Mouse (Mus musculus): ENCODE data around the gene Zdhhc24. TPM values are rescaled to one million over a fixed set of nuclear protein-coding genes. Genes with fewer than 3 reads are reported as not detected.

Zdhhc24 gene
- polyA plus RNA-seq, 1 experiment from 2014 or later: 19.1 TPM

DNA sequence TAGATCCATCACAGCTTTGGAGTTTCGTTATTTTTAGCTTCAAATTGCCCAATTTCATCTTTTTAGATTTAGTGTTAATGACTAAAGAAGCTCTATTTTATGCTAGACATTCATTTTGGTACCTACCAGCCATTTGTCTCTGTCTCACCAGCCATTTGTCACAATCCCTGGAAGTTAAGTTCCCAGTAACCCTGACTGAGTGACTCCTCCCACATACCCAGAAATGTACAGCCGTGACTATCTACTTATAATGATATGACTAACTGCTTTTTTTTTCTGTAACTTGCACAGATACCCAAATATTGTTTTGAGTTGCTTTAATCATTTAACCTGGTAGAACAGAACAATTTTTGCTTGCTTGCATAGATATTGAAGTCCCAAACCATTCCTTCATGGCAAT is 32.6 kb upstream of the Zdhhc24 start:
- Histone ChIP-seq H3K27me3 (ENCODE audit: control insufficient read depth, insufficient read depth, low read length) (no peaks in the 10 kb centered on the region), H3K4me1 (ENCODE audit: control insufficient read depth, insufficient read depth, low read length) (no peaks in the 10 kb centered on the region), H3K9ac (replicated peaks; ENCODE audit: low read depth, low read length) (no peak overlapping the region), H3K9me3 (ENCODE audit: control insufficient read depth, low read length) (no peaks in the 10 kb centered on the region), H3K4me2 (ENCODE audit: low read depth, low read length) (no peak overlapping the region), H3K27ac (ENCODE audit: low read depth, low read length) (no peak overlapping the region), H3K4me3 (ENCODE audit: low read depth, low read length) (no peak overlapping the region), H3K36me3 (ENCODE audit: control insufficient read depth, insufficient read depth, low read length) (no peaks in the 10 kb centered on the region)
- ATAC-seq (ENCODE audit: low read depth): no peak
- WGBS: 75% methylated on average over 2 of the region's 2 CpGs

DNA sequence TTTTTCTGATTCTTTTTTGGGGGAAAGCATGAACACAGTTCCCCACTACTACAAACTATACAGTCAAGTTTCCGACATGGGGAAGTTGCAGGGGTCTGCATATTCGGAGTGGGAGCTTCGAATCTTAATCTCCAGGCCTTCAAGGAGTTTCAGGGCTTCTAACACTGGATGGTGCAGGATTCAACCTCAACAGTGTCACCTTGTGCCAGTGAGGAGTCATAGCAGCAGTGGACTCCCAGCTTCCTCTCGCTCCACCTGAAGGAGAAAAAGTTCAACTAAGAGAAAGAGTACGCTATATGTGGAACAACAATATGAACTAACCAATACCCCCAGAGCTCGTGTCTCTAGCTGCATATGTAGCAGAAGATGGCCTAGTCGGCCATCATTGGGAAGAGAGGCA is 31.0 kb upstream of the Zdhhc24 start:
- ATAC-seq (ENCODE audit: low read depth): no peak
- Histone ChIP-seq H3K4me2 (ENCODE audit: low read depth, low read length) (no peak overlapping the region), H3K9ac (replicated peaks; ENCODE audit: low read depth, low read length) (no peak overlapping the region), H3K9me3 (ENCODE audit: control insufficient read depth, low read length) (no peaks in the 10 kb centered on the region), H3K27me3 (ENCODE audit: control insufficient read depth, insufficient read depth, low read length) (no peaks in the 10 kb centered on the region), H3K4me3 (ENCODE audit: low read depth, low read length) (no peak overlapping the region), H3K36me3 (ENCODE audit: control insufficient read depth, insufficient read depth, low read length) (no peaks in the 10 kb centered on the region), H3K27ac (ENCODE audit: low read depth, low read length) (no peak overlapping the region), H3K4me1 (ENCODE audit: control insufficient read depth, insufficient read depth, low read length) (no peaks in the 10 kb centered on the region)
- WGBS: 39% methylated on average over 7 of the region's 7 CpGs

DNA sequence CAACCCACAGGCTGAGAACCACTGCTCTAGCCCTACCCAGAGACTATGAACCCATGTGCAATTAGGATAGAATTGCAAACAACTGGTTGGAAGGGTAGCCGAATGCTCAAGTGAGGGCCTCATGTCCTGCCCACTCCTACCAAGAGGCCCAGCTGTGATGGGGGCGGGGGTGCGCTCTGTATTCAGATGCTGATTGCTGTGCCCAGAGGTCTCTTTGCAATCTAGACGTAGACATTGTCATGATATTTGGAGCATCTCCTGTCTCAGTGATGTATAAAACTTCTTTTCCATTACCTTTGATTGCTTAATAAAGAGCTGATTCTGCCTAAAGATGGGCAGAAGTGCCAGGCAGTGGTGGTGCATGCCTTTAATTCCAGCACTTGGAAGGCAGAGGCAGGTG is 28.7 kb upstream of the Zdhhc24 start:
- WGBS: 43% methylated on average over 4 of the region's 4 CpGs
- 0 out of 2 replicates have a peak, but pooled peaks cover 3% of the 10 kb centered on the region for H3K4me1 ChIP-seq (ENCODE audit: control insufficient read depth, insufficient read depth, low read length)
- H3K4me3 ChIP-seq (ENCODE audit: low read depth, low read length): no peak overlapping the region
- H3K9me3 ChIP-seq (ENCODE audit: control insufficient read depth, low read length): no peaks in the 10 kb centered on the region
- H3K9ac ChIP-seq (replicated peaks; ENCODE audit: low read depth, low read length): no peak overlapping the region
- no peaks in the 10 kb centered on the region for H3K27me3 ChIP-seq (ENCODE audit: control insufficient read depth, insufficient read depth, low read length)
- ATAC-seq (ENCODE audit: low read depth): no peak
- H3K4me2 ChIP-seq (ENCODE audit: low read depth, low read length): no peak overlapping the region
- no peak overlapping the region for H3K27ac ChIP-seq (ENCODE audit: low read depth, low read length)
- H3K36me3 ChIP-seq (ENCODE audit: control insufficient read depth, insufficient read depth, low read length): no peaks in the 10 kb centered on the region

DNA sequence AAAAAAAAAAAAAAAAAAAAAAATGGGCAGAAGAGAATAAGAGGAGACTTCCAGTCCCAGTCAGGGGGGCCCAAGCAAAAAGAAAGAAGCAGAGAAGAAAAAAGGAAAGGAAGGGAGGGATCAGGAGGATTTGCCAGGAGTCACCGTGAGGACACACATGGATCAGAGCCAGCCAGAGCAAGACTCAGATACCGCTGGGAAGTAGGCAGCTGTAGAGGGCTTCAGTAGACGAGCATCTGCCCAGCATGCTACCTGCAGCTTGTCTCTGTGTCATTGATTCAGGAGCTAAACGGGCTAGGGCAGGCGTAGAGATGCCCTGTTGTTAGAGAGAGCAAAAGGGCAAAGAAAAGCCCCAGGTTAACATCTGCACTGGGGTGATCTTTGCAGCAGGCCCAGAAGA is 28.2 kb upstream of the Zdhhc24 start:
- ATAC-seq (ENCODE audit: low read depth): no peak
- Histone ChIP-seq H3K4me3 (ENCODE audit: low read depth, low read length) (no peak overlapping the region), H3K9me3 (ENCODE audit: control insufficient read depth, low read length) (no peaks in the 10 kb centered on the region), H3K9ac (replicated peaks; ENCODE audit: low read depth, low read length) (no peak overlapping the region), H3K4me2 (ENCODE audit: low read depth, low read length) (no peak overlapping the region), H3K27ac (ENCODE audit: low read depth, low read length) (no peak overlapping the region), H3K27me3 (ENCODE audit: control insufficient read depth, insufficient read depth, low read length) (no peaks in the 10 kb centered on the region), H3K36me3 (ENCODE audit: control insufficient read depth, insufficient read depth, low read length) (no peaks in the 10 kb centered on the region), H3K4me1 (ENCODE audit: control insufficient read depth, insufficient read depth, low read length) (peaks cover 3% of the 10 kb centered on the region; the same call in 1 of the 2 replicates)
- WGBS: 50% methylated on average over 5 of the region's 5 CpGs

DNA sequence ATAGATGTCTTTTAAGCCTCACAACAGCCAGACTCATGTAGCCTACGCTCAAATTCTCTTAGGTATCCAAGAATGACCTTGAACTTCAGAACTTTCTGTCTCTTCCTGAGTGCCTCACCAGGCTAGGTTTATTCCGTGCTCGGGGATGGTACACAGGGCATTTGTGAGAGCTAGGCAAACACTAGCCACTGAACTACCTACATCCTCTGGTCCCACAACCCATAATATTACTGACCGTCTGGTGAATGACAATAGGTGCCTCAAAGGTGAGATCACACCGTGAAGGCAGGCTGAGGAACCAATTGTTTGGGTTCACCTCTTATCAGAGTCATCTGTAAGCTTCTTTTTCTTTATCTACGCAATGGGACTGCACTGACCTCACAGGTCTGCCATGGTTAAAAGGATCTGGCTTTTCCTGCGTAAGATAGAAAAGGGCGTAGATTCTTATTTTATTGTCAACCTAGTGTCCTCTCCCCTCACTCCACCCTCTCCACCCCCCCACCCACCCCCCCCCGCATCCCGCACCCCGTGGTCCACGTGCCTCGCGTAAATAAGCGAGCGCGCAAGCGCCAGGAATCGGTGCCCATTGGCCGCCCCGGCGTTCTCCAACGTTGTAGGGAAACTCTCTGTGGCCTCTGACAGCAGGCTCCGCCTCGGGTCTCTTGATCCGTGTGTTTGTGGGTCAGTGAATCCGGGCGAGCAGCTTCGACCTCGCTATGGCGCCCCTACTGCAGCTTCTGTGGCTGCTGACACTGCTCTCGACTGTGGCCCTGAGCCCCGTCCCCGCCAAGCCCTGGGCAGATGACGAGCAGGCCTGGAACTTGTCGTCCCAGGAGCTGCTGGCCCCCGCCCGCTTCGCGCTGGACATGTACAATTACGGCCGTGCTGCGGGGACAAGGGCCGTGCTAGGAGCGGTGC is 23.7 kb upstream of the Zdhhc24 start, which contains the start of gene Ctsf:
TSS of gene Ctsf (plus strand) at position 579 of the 918 bp plus-strand sequence.
- no peaks in the 10 kb centered on the region for H3K9me3 ChIP-seq (ENCODE audit: control insufficient read depth, low read length)
- peak within 1 kb of the TSS; percentile 98 for H3K4me2 ChIP-seq (ENCODE audit: low read depth, low read length)
- H3K27ac ChIP-seq (ENCODE audit: low read depth, low read length): peak within 1 kb of the TSS; percentile 40; the same call in 1 of the 2 replicates
- WGBS: 2% methylated on average over 45 of the region's 45 CpGs
- peak within 1 kb of the TSS; percentile 71 for H3K4me3 ChIP-seq (ENCODE audit: low read depth, low read length)
- peak; percentile 91 for ATAC-seq (ENCODE audit: low read depth)
- H3K36me3 ChIP-seq (ENCODE audit: control insufficient read depth, insufficient read depth, low read length): no peaks in the 10 kb centered on the region
- no peaks in the 10 kb centered on the region for H3K27me3 ChIP-seq (ENCODE audit: control insufficient read depth, insufficient read depth, low read length)
- peaks cover 12% of the 10 kb centered on the region; the same call in 1 of the 2 replicates for H3K4me1 ChIP-seq (ENCODE audit: control insufficient read depth, insufficient read depth, low read length)
- H3K9ac ChIP-seq (replicated peaks; ENCODE audit: low read depth, low read length): peak within 1 kb of the TSS; percentile 74

DNA sequence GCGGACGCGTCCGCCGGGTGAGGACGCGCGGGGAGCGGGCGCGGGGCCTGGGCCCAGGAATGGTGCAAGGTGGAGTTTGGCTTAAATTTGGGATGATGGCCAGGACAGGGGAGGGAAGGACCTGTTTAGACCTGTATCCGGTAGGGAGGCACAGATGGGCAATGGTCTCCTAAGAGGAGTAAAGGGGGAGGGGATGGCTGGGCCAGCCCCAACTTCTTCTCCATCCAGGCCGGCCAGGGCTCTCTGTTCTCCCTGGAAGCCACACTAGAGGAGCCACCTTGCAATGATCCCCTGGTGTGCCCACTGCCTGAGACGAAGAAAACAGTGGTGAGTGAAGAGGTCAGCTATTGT is 23.0 kb upstream of the Zdhhc24 start:
- H3K27ac ChIP-seq (ENCODE audit: low read depth, low read length): peak overlapping the region; percentile 40; the same call in 1 of the 2 replicates
- no peaks in the 10 kb centered on the region for H3K9me3 ChIP-seq (ENCODE audit: control insufficient read depth, low read length)
- peak overlapping the region; percentile 98 for H3K4me2 ChIP-seq (ENCODE audit: low read depth, low read length)
- under 1% methylated on average over 14 of the region's 14 CpGs for WGBS
- peak overlapping the region; percentile 71 for H3K4me3 ChIP-seq (ENCODE audit: low read depth, low read length)
- H3K9ac ChIP-seq (replicated peaks; ENCODE audit: low read depth, low read length): peak overlapping the region; percentile 74
- ATAC-seq (ENCODE audit: low read depth): peak; percentile 57
- H3K27me3 ChIP-seq (ENCODE audit: control insufficient read depth, insufficient read depth, low read length): no peaks in the 10 kb centered on the region
- H3K36me3 ChIP-seq (ENCODE audit: control insufficient read depth, insufficient read depth, low read length): no peaks in the 10 kb centered on the region
- peaks cover 12% of the 10 kb centered on the region; the same call in 1 of the 2 replicates for H3K4me1 ChIP-seq (ENCODE audit: control insufficient read depth, insufficient read depth, low read length)

DNA sequence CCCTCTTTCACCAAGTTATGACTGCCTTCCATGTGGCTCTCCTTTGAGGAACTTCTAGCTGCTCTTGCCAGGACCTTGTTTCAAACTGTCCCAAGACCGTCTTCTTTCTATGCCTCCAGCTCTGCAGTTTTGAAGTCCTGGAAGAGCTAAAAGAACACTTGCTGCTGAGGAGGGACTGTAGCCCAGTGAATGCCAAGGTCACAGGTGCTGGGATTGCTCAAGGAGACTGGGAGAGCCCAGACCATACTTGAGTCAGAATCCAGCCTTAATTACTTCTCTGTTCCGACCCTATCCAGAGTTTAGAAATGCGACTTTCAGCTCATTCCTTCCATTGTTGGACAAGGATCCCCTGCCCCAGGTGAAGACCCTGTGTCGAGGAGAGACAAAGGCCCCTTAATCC is 22.5 kb upstream of the Zdhhc24 start:
- H3K9ac ChIP-seq (replicated peaks; ENCODE audit: low read depth, low read length): 0 out of 2 replicates have a peak overlapping the region, but pooled peaks have one; percentile 74

DNA sequence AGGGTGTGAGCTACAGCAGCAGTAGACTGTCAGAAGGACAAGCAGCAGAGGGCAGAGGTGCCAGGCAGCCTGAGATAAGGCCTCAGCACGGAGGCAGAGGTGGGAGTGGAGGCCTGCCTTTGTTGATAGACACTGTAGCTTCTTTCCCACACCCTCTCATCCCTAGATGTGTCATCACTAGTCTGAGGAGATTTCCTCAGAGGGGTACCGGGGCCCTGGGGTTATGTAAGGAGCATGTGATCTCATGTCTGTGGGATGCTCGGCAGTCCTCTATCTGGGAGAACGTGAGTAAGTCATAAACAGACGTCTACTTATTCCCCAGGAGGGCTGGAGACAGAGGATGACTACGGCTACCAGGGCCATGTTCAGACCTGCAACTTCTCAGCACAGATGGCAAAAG is 19.4 kb upstream of the Zdhhc24 start:
- no peak overlapping the region for H3K9ac ChIP-seq (replicated peaks; ENCODE audit: low read depth, low read length)
- H3K27ac ChIP-seq (ENCODE audit: low read depth, low read length): no peak overlapping the region
- no peak overlapping the region for H3K4me3 ChIP-seq (ENCODE audit: low read depth, low read length)
- 70% methylated on average over 6 of the region's 6 CpGs for WGBS
- peaks cover 12% of the 10 kb centered on the region; the same call in 1 of the 2 replicates for H3K4me1 ChIP-seq (ENCODE audit: control insufficient read depth, insufficient read depth, low read length)
- no peaks in the 10 kb centered on the region for H3K27me3 ChIP-seq (ENCODE audit: control insufficient read depth, insufficient read depth, low read length)
- no peaks in the 10 kb centered on the region for H3K9me3 ChIP-seq (ENCODE audit: control insufficient read depth, low read length)
- no peak overlapping the region for H3K4me2 ChIP-seq (ENCODE audit: low read depth, low read length)
- H3K36me3 ChIP-seq (ENCODE audit: control insufficient read depth, insufficient read depth, low read length): no peaks in the 10 kb centered on the region
- no peak for ATAC-seq (ENCODE audit: low read depth)

More for the DNA sequence above, 22.5 kb upstream of the Zdhhc24 start:
- Histone ChIP-seq H3K9me3 (ENCODE audit: control insufficient read depth, low read length) (no peaks in the 10 kb centered on the region), H3K27ac (ENCODE audit: low read depth, low read length) (no peak overlapping the region), H3K4me3 (ENCODE audit: low read depth, low read length) (peak overlapping the region; percentile 71), H3K4me2 (ENCODE audit: low read depth, low read length) (peak overlapping the region; percentile 98), H3K36me3 (ENCODE audit: control insufficient read depth, insufficient read depth, low read length) (no peaks in the 10 kb centered on the region), H3K4me1 (ENCODE audit: control insufficient read depth, insufficient read depth, low read length) (peaks cover 12% of the 10 kb centered on the region; the same call in 1 of the 2 replicates), H3K27me3 (ENCODE audit: control insufficient read depth, insufficient read depth, low read length) (no peaks in the 10 kb centered on the region)
- no peak for ATAC-seq (ENCODE audit: low read depth)
- 71% methylated on average over 4 of the region's 4 CpGs for WGBS

DNA sequence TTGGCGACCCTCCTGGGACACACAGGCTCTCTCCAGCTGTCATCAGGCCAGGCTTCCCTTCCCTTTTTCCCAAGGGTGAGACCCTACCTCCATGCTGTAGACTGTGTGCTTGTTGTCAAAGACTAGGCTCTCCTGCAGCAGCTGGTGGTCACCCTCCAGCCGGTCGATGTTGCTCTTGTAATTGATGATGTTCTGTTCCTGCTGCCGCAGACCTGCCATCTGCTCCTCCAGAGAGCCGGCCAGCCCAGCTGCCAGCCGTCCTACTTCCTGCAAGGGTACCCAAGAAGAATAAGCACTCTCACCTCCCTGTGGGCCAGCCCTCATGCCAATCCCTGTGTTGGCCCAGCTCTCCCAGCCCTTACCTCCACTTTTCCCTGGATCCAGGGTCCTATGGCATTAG is 15.4 kb upstream of the Zdhhc24 start:
- Histone ChIP-seq H3K9me3 (ENCODE audit: control insufficient read depth, low read length) (no peaks in the 10 kb centered on the region), H3K27ac (ENCODE audit: low read depth, low read length) (no peak overlapping the region), H3K4me2 (ENCODE audit: low read depth, low read length) (no peak overlapping the region), H3K27me3 (ENCODE audit: control insufficient read depth, insufficient read depth, low read length) (no peaks in the 10 kb centered on the region), H3K4me1 (ENCODE audit: control insufficient read depth, insufficient read depth, low read length) (no peaks in the 10 kb centered on the region), H3K36me3 (ENCODE audit: control insufficient read depth, insufficient read depth, low read length) (no peaks in the 10 kb centered on the region), H3K4me3 (ENCODE audit: low read depth, low read length) (no peak overlapping the region), H3K9ac (replicated peaks; ENCODE audit: low read depth, low read length) (no peak overlapping the region)
- no peak for ATAC-seq (ENCODE audit: low read depth)
- 56% methylated on average over 6 of the region's 6 CpGs for WGBS
